Mouse (Mus musculus) skeletal muscle tissue, adult 2 months (tissue): ENCODE data around the gene Clrn1.

Experiments
- DNase-seq: peaks from one replicate; pipeline ENCODE4 v3.0.0-alpha.2; 2012; ENCODE audit warnings: low read depth, low spot score

Gene Clrn1

DNA sequence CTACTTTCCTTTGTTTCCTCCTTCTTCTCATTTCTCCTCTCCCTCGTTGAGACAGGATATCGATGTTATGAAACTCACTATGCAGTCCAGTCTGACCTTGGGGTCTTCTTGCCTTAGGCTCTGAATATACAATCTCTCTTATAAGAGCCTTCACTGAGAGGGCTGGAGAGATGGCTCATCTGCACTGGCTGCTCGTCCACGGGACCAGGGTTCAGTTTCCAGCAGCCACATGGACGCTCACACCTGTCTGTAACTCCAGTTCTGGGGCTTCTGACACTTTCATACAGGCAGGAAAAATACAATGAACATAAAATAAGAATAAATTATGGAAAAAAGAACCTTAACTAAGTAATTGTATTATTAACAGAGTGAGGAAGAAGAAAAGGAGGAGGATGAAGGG, 53.6 kb downstream of the Clrn1 start:
- DNase-seq: no peak

DNA sequence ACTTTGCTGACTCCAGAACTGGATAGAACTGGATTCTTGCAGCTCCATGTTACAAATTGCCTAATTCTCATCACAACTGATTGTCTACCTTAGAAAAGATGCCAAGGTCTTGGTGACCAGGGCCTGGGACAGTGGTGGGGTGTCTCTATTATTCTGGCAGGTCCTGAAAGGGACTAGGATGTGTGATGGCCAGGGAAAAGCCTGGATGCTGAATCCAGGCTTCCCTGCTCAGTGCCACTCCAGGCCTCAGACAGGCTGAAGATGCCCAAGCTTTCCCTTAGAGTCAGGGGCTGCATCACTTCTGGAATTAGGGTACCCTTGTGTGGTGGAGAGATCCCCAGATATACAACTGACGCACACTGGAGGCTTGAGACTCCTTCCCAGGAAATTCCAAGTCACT, 55.2 kb downstream of the Clrn1 start:
- DNase-seq: no peak

DNA sequence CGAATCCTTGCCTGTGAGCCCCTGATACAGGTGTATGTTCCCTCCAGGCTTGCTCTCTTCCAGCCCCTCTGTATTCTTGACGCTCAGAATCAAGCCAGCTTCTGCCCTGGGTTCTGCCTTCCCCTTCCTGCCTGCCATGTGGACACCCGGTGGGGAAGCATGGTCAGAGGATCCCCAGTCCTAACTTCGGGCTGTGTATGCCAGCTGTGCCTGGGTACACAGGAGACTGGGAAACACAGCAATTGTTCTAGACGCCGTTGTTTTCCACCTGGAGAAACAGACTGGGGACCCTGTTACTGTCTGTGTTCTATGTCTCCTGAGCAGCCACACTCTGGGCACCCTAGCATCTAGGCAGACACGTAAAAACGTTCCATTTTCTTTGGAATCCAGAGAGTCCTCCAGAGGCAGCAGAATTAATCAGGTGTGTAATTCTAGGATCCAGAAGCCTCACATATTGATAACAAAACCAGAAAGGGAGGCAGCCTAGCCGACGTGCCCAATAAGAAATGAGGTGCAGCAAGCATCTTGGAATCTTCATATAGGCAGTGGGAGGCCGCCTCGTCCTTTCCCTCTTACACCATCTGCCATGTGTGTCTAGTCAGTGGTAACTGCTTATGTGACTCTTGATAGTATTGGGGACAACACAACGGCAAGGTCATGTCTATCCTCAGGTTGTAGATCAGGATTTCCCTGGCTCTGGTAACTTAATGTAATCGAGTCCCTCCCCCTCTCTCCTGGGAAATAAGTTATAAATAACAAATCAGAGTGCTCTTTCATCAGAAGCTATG, 56.6 kb downstream of the Clrn1 start:
- no peak for DNase-seq

DNA sequence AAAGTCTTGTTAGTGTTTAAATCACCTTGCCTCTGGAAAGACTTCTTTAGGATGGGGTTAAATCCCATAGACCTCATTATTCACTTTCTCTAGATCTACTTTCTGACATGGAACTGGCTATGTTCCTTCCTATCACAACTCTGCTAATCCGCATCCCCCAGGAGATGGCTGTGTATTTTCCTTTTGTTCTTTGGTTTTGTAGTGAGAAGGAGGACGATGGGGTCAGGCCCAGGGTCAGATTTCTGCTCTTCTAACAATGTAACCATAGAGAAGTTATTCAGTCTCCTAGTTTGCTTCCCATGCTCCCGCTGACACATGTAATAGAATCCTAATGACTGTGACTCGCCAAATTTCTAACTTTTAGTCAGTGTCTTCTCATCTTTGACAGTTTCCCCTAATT, 58.9 kb downstream of the Clrn1 start:
- no peak for DNase-seq

DNA sequence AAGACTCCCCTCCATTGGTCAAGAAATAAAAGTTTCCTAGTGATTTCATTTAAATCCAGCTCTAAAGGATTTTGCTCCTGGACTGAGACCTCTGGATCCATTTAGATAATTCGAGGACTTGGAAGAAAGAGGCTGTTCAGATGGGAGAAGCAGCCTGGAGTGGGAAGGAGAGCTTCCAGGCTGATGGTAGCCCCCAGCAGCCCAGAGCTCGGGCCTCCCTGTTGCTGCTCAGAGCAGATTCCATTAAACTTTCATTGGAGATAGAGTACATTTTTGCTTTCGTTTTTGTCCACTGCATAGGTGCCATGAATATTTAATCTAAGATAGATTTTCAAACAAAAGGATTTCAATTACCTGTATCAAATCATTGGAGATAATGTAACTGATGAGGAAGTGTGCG, 62.9 kb downstream of the Clrn1 start, which contains the start of gene Mindy4b-ps:
Gene Mindy4b-ps, minus strand, starts transcription at position 101 of the 400 bp plus-strand sequence.
- DNase-seq: no peak

DNA sequence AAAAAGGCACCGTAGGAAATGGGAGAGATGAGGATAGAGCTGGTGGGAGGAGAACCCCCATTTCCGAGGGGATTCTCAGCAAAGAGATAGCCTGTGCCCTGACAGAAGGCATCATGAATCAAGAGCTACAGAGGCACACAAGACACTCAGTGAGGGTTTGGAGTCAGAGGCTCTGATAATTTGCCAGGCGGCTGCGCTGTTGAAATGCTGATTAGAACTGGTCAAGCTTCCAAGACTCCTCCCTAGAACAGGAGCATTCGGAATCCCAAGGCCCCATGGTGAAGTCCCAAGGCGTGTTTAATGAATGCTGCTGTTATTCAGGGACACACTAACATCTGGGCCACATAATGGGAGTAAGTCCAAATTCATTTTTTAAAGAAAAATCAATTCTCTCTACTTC, 67.8 kb downstream of the Clrn1 start:
- peak; percentile 4 for DNase-seq

DNA sequence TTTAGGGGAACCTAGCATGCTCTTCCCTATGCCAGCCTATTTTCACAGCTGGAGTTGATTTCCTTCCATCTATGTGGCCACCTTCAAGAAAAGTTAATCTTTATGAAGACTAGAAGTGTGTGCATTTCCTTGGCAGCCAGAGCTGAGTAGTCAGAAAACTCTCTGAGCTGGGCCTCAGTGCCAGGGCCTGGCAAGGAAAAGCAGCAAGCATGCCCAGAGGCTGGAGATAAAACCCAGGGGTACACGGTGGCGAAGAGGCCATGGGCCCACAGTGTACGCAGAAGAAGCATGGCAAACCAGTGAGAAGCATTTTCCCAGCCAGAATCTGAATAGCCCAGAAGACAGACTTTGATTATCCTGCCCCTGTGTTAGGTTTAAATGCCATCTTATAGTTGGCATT, 70.9 kb downstream of the Clrn1 start:
- DNase-seq: no peak

DNA sequence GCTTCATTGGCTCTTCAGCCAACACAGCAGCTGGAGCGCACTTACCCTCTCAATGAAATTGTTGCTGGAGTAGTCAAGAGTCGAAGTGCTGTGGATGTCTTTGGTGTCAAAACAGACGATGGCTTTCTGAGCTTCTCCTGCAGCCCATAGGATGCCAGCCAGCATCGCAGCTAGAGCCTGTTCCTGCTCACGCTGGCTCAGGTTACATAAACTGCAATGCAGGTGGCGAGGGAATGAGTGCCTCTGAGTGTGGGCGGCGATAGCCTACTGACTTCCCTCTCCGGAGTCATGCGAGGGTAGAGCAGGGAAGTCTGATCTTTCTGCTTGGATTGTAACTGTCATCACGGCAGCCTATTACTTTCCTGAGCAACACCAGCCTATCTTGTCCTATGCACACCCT, 74.8 kb downstream of the Clrn1 start:
- no peak for DNase-seq

DNA sequence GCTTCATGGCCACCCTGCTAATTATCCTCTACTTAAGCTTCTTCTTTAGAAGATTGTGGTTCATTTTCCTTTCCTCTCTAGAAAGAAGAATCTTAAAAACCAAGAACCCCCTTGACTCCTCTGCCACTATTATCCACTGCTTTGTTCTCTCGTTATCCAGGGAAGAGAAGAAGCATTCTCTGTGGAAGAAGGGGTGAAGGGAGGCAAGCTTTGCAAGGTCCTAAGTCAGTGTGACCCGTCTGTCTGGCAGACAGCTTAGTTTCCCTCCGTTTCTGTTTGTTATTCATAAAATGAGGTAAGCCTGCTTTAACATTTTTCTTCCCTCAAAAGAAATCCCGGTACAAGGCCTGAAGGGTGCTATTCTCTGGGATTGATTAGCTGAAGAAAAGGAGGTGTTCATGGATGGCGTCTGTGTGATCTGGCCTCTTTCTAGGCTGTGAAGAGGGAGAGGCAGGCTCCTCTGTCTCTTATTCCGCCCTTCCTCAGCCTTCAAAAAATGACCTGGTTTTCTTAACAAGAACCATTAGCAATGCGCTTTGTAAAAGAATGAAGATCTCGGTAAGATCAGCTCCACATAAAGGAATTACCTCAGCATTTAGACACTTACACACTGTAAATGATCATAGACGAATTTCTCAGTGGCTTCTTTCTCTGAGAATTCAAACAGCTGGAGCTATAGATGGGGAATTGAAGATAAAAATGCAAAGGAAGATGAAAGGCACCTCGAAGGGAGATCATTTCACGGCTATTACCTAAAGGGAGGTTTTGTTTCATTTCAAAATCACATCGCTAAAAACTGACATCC, 75.8 kb downstream of the Clrn1 start:
- DNase-seq: no peak

DNA sequence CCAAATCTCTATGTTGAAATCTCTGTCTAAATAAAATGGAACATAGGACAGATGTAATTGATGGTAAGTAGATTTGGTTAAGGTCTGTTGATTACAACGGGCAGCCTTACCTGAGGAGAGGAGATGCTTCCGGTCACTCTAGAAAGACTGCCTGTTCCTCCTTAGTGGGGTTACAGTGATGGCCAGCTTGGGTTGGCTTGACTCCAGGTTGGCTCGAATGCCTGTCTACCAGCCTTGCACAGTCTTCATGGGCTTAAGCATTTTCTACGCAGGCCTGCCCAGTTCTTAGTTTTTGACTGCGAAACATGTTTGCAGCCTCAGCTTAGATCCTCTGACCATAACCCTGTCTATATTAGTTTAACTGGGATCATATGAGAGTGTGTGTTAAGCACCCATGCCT, 76.5 kb downstream of the Clrn1 start:
- DNase-seq: no peak

DNA sequence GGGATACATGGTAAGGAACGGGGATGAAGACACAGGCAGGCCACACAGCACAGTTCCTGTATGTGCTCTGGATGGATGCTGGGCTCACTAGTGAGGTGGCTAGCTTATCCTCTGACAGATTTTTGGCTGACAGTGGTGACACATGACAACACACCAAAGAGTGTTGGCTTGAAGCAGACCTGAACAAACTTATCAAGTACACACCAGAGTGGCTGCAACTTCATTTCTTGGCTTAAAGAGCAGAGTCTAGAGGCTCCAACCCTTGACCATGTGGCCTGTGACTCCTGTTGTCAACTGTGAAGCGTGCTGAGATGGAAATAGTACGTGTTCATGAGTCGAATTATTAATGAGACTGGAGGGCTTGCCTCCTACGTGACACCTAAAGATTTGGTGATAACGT, 80.4 kb downstream of the Clrn1 start:
- no peak for DNase-seq

DNA sequence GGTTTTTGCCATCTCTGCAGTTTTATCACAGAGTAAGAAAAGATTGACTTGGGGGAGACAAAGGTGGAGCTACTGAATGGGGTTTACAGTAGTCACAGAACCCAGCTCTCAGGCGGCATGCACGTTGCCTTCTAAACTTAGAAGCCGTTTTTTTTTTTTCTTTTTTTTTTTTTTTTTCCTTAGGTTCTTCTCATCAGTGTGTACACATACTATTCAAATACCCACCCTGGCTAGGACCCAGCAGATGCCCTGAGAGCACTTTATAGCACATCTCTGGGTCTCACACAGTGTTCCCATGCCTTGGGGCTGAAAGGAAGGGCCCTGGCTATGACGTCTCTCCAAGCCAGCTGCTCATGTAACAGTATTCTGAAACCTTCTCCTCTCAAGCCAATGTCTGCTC, 86.5 kb downstream of the Clrn1 start:
- DNase-seq: no peak

DNA sequence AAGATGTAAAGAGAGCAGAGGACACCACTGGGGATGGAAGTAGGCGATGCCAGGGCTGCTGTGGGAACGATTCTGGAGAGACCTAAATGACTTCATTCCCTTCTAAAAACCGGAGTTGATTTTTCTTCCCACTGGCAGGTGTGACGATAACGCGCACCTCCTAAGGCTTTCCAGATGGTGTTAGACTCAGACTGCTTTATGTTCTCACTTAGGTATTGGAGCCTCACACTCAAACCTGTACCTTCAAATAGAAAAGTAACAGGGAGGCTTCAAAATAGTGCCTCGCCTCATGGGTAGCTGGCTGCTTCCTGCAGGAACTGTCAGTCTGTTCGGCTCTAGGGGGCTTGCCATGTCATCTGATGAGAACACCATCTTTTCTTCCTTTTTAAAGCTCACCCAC, 86.9 kb downstream of the Clrn1 start:
- no peak for DNase-seq
